Mouse (Mus musculus): ENCODE measurements around the gene Cers5.
"Not testable (repeated sequence)": the region's sequence is repeated elsewhere in the genome, so short reads cannot be mapped to it uniquely, and the experiment has no call there.

Gene Cers5

DNA sequence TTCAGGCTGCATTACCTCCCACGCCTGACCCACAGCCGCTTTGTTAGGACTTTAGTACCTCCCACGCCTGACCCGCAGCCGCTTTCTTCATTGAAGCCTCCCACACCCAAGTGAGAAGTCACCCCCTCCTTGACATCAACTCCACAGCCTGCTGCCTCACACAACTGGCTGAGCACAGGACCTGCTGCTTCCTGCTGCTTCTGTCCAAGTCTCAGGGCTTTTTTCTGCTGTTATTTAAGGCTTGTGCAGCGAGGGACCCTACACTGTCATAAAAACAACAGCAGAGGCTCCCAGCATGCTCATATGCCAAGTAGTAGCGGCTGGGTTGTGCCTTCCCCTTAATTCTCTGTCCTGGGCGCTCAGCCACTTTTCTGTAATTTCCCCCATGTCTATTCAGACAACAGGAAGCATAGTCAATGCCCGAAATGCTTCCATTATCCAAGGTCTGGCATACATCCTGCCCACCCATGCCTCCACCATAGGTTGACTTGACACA lies 15.0 kb upstream of the Cers5 start:
- DNase-seq (ENCODE audit: low spot score in 2 of 2) = no peak

DNA sequence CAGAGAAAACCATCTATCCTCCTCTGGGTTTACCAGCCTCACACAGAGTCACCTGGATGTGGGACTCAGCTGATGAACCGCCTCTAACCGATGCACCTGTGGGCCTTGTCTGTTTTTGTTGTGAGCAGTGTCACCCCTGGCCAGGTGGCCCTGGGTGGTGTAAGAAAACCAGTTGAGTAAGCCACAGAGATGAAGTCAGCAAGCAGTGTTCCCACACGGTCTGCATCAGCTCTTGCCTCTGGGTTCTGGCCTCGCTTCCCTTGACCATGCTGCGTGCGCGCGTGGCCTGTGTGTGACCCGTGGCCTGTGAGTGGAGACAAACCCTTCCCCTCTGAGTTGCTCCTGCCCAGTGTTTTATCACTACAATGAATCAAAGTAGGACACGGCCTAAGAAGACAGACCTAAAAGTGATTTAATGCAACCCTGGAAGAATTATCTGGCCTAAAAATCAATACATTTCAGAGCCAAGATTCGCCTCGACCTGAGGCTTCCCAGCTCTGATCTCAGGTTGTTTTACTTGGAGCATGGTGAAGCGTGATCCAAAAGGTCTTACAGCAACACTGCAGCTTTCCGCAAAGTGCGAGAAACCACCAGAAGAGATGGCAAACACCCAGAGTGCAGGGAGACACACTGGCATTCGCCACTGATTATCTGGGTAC lies 6.1 kb upstream of the Cers5 start:
- no peak for DNase-seq (ENCODE audit: low spot score in 2 of 2)

DNA sequence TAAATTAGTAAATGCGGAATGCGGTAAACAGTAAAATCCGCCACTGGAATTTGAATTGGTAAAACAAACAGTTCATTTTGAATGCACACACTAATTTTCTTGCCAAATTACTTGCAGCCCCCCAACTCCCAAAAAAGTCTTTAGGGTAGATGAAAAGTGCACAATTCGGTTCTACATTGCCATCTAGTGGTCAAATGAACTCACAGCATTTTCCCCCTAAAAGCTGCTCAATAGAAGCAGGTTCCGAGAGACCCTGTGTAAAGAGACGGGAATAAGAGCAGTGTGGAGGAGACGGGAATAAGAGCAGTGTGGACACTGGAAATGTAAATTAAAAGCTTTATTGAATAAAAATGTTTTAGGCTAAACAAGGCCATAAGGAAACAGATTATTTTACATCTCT lies 5.5 kb upstream of the Cers5 start:
- peak in 1 of 2 experiments; percentile 39 for DNase-seq (ENCODE audit: low spot score in 2 of 2)

DNA sequence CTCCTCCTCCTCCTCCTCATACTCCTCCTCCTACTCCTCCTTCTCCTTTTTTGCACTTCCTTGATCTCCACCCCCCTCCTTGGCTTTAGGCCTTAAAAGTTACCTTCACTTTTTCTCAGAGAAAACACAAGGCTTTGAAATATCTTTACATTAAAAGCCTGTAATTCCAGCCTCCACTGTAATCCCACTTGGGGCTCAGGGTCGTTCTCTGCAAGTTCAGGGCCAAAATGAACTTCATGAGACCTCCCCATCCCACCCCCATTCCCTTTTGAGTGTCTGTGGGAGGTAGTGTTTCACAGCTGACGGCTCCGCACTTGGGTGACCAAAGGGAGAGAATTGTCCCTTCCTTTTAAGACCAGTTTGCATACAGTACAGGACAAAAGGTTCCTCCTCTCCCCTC lies 240 bp upstream of the Cers5 start:
- no peak for DNase-seq (ENCODE audit: low spot score in 2 of 2)

DNA sequence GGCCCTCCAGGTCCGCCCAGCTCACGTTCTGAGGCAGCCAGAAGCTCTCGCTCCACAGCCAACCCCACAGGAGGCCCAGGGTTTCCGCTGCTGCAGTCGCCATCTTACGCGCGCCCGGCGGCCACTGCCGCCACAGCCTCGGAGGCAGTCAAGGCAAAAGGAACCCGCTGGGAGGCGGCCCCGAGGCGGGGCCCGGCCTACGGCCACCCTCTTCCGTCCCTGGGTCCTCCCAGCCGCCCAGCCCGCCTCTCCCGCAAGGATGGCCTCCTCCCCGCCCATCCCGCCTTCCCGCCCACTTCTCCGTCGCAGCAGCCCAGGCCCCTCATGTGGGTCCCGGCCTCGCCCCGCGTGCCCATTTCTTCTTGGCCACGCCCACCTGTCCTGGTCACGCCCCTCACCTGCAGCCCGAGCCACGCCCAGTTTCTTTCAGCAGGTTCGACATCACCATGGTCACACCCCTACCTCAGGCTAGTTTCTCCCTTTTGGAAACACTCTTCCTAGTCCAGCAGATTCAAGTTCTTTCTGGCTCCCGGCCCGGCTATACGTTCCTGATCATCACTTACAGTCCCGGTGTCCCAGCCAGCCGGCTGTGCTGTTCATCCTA lies 306 bp downstream of the Cers5 start:
- DNase-seq (ENCODE audit: low spot score in 2 of 2) = peak; percentile 83 to 84

DNA sequence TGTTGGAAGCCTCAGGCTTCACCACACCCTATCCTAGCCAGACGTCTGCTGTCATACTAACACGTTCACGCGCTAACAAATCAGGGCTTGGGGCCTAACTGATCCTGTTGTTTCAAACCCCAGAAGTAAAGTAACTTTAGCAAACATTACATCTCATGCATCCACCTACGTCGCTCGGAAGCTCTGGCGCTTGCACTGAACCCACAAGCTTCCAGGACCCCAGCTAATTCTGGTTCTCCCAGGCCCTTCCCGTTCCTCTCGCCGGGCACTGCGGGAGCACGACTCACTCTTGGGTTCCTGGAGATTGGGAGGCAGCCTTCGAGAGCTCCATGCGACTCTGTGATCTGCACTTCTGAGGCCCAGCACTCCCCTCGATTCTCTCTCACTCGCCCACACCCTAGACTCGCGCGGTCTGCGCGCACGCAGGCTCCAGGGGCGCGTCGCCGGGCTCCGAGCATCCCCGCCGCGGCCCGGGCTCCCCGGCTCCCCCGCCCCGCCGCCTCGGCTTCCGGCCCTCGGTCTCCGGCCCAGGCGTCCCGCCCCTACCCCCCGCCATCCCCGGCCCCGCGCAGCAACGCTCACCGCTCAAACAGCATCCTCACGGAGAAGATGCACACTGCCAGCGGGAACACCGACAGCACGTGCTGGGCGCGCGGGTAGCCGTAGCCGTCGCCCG lies 946 bp downstream of the Cers5 start:
- peak; percentile 50 to 53 for DNase-seq (ENCODE audit: low spot score in 2 of 2)

DNA sequence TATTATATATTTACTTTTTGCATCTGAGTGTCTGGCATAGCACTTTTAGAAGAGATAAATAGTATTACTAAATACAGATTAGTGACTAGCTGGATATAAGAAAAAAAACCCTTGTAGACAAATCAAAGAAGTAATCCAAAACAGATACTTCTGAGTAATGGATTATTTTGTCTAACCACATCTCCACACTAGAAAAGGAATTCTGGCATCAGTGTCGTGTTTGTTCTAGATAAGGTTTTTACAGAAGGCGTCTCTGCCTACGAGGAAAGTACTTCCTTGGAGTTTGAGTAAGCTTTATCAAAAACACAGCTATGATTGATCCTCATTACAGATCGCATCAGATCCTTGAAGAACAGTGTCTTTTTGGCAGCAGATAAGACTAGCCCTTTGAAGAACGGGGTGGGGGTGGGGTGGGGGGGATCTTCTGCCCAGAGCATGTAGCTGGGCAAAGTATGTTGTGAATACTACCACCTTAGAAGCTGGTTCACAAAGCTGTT lies 1.6 kb downstream of the Cers5 start:
- DNase-seq (ENCODE audit: low spot score in 2 of 2) = no peak

DNA sequence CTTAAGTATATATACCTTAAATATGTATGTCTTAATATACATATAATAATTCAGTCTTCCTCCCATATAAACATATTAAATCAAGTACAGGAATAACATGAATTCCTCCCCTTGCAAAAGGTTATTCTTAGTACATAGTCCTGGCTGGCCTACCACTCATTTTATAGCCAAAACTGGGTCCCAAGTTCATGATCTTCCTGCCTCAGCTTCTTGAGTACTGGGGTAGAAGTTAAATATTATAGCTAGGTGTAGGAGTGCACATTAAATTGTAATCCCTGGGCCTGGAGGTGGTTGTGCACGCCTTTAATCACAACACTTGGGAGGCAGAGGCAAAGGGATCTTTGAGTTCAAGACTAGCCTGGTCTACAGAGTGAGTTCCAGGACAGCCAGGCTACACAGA lies 3.9 kb downstream of the Cers5 start:
- DNase-seq (ENCODE audit: low spot score in 2 of 2) = no peak

DNA sequence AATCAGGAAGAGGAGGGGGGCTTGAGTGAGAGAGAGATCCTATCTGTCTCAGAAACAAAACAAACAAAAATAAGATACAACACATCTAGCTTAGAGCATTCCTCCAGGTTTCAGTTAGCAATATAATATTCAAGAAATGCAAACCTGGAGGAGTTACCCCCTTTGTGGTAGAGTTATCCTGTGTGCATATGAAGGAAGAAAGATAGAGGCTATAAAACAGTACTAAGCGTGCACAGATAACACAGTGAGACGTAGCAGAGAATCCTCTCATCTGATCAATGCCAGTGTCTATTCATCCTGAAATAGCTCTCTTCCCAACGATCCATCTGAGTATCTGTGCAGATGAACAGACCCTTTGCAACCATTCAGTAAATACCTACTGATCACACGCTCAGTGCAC lies 5.2 kb downstream of the Cers5 start:
- DNase-seq (ENCODE audit: low spot score in 2 of 2) = no peak

DNA sequence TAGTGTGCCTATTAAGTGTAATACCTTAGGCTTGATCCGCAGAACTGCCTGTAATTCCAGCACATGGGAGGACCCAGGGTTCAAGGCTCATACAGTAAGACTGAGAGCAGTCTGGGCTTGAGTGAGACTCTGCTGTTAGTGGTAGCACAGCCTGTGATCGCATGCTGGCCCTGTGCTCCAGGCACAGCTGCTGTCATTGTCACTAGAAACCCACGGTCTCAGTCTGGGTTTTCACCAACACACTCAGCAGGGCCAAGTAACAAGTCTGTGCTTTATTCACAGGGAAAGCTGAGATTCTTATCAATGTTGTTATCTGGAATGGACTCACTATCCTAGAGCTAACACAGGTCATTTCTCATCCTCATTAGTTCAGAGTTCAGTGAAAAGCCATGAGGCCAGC lies 18.5 kb downstream of the Cers5 start:
- DNase-seq (ENCODE audit: low spot score in 2 of 2) = peak in 1 of 2 experiments; percentile 11

DNA sequence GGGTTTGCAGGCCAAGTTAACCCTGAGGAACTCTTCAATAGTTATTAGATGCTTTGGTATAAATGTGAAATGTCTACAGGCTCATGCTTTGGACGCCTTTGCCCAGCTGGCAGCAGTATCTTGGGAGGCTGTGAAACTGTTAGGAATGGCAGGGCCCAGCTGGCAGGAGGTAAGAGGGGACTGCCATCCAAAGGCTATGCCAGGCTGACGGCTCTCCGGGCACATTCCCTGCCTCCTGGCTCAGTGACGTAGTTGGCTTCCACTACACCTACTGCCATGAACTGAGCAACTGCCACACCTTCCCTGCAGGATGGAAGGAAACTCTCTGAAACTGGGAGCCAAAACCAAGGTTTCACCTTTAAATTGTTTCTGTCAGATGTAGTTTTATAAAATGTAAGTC lies 32.5 kb downstream of the Cers5 start:
- no peak for DNase-seq (ENCODE audit: low spot score in 2 of 2)

DNA sequence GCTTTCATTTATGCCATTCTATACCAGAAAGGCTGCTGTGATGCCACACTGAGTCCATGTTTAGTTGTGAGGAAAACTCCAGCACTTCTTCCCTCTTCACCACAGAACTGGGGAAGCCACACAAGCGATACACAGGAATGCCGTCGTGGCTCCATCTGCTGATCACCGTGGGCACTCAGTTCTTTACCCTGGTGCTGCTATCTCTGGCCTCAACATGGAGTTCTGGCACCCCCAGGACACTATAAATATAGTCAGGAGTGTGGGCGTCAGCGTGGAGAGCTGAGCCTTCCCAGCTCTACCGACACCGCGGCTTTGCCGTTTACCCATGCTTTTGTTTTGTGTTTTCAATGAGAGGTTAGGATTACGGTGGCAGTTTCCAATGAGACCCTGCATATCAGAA lies 36.0 kb downstream of the Cers5 start:
- no peak for DNase-seq (ENCODE audit: low spot score in 2 of 2)

DNA sequence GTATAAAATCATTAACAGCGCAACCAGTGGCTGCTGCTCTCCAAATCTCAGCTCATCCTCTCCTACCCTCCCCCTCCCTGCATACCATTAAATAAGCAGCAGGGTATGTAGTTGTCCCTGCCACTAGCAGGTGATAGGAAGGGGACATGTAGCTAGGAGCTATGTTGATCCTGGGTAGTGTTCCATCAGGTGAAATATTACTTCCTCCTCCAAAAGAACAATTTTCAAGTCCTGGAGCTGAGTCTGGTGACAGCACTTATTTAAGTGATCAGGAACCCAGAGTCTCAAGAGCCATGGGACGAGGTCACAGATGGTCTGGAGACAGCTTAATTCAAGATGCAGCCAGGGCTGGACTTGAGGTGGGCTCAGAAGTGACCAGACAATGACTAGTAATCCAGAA lies 37.1 kb downstream of the Cers5 start:
- peak; percentile 100 for DNase-seq (ENCODE audit: low spot score in 2 of 2)

DNA sequence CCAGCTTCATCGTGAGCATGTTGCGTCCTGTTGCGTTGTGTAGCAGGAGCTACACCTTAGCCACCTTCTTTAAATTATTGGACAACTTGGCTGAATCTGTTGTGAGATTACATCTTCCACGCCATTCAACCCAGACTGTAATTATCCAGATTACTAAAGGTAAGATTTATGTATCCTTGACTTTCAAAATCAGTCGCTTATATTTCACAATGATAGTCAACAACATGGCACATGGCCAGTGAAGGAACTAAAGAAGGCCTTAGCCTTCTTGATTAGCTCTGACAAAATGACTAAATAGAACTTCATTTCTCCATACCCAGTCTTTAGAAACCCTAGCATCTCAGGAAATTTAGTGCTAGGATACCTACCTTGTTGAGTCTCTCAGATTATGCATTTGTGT lies 39.5 kb downstream of the Cers5 start:
- DNase-seq (ENCODE audit: low spot score in 2 of 2) = no peak

DNA sequence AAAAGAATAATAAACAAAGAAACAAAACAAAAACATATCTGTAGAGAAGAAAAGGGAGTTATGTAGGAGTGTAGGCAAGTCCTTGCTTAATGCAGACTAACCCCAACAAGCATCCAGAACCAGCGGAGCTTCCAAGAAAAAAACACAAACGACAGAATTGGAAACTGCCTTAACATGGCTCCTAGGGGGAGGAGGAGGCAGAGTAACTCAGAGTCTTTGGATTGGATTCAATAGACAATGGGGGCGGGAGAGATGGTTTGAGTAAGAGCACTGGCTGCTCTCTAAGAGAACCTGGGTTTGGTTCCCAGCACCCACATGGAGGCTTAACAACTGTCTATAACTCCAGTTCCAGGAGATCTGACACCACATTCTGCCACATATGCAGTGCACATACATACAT lies 41.0 kb downstream of the Cers5 start:
- no peak for DNase-seq (ENCODE audit: low spot score in 2 of 2)

DNA sequence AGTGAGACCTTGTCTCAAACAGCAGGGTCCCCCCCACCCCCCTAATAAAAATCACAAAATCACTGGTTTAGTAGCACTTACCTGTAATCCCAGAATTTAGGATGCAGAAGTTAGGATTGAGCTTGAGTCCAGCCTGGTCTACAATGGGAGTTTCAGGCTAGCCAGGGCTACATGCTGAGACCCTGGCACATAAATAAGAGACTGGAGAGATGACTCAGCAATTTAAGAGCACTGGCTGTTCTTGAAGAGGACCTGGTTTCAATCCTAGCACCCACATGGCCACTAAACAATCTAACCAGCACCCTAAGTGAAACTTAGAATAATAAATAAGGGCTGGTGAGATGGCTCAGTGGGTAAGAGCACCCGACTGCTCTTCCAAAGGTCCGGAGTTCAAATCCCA lies 41.5 kb downstream of the Cers5 start:
- no peak for DNase-seq (ENCODE audit: low spot score in 2 of 2)

DNA sequence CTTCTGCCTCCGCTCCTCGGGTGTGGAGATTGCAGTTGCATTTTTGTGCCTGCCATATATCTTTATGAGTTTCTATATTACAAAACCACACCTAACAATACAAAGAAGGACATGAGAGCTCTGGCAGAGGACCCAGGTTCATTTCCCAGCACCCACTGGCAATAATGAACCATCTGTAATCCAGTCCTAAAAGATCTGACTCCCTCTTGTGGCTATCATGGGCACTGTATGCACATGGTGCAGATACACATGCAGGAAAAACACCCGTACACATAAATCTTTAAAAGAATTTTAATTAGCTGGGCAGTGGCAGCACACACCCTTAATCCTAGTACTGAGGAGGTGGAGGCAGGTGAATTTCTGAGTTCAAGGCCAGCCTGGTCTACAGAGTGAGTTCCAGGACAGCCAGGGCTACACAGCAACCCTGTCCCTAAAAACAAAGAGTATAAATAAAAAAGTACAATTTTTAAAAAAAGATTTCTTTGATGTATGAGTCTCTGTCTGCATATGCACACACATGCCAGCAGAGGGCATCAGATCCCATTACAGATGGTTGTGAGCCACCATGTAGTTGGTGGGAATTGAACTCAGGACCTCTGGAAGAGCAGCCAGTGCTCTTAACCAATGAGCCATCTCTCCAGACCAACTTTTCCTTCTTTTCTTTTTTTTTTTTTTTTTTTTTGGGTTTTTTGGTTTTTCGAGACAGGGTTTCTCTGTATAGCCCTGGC lies 43.5 kb downstream of the Cers5 start:
- no peak for DNase-seq (ENCODE audit: low spot score in 2 of 2)

DNA sequence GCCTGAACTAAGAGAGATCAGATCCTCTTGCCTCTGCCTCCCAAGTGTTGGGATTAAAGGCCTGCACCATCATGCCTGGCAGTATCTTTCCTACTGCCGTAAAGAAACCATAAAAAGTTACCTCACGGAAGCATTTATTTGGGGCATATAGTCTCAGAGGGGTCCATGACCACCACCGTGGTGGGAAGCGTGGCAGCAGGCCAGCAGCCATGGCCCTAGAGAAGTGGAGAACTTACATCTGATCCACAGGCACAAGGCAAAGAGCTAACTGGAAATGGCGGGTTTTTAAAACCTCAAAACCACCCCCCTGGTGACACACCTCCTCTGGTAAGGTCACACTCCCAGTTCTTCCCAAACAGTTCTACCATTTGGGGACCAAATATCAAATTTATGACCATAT lies 44.5 kb downstream of the Cers5 start:
- DNase-seq (ENCODE audit: low spot score in 2 of 2) = no peak

DNA sequence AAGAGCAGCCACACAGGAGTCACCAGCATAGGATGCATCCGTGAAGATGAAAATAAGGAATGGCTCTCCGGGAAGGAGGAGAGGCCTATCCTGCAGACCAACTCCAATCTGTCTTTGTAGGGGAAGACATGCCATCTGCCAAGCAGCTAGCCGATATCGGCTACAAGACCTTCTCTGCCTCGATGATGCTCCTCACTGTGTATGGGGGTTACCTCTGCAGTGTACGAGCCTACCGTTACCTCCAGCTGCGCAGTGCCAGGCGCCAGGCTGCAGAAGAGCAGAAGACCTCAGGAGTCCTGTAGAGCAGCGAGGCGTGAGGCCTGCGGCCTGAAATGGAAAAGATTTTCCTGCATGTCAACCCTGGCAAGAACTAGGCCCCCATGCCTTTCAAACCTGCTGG lies 45.2 kb downstream of the Cers5 start:
- no peak for DNase-seq (ENCODE audit: low spot score in 2 of 2)

DNA sequence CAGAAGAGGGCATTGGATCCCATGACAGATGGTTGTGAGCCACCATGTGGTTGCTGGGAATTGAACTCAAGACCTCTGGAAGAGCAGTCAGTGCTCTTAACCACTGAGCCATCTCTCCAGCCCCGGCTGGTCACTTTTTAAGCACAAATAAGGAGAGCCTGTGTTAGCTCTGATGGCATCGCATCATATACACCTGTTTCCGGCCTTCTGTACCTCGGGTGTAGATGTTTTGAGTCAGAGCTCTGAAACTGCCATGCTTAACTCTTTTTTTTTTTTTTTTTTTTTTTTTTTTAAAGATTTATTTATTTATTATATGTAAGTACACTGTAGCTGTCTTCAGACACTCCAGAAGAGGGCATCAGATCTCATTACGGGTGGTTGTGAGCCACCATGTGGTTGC lies 45.6 kb downstream of the Cers5 start:
- not testable (repeated sequence) for DNase-seq (ENCODE audit: low spot score in 2 of 2)

DNA sequence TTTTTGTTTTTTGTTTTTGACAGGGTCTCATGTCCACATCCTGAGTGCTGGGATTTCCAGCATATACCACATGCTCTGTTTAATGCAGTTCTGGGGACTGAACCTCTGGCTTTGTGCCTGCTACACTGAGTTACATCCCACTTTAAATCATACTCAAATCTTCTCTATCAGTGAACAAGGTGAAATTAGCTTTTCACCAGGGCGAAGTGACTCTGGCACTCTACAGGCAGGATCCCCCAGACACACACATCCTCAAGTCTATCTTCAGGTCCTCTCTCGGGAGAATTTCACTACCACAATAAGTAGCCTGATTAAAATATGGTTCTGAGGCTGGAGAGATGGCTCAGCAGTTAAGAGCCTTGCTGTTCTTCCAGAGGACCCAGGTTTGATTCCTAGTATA lies 46.1 kb downstream of the Cers5 start:
- no peak for DNase-seq (ENCODE audit: low spot score in 2 of 2)

Measured in frontal cortex, postnatal 36 days (tissue).